Comparison of ENCODE assay signal across 9 mouse cellular contexts in the genomic region with DNA sequence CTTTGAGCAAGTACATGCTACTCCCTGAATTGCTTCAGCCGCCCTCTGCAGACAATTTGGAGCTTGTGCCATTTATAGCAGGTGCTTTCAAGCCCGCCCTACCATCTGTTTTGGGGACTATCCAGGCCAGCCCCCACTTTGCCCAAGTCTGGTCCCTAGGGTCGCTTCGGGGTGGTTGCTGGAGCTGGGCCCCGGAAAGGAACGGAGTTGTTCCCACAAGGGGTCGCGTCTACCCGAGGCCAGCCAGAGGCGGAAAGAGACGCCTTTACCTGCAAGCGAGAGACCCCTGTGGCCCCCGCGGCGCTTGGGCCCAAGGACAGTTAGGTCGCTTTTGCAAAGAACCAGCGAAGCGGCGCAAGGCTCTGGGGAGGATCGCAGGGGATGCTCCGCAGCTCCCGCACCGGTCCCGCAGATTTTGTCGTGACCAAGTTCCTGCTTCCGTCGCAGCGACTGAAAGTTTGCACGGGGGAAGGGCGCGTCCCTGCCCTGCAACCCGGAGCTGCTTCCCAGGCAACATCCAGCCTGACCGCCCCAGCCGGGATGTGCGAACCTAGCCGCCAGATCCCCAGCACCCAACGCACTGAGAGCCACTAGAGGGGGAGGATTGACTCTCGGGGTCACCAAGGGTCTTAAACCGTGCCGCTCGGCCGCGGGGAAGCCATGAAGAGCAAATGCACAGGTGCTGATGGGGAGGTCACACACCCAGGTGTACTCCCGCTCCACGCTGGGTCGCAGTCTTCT. TPM values are rescaled to one million over a fixed set of nuclear protein-coding genes. Genes with fewer than 3 reads are reported as not detected.
DNase-seq lines count a peak whose midpoint lies in the region; ATAC-seq and TF ChIP-seq lines count a peak whose summit lies in the region.
"Had no signal": no experiment of that assay in that cellular context is flagged by ENCODE, and none has a peak within 500 bp of the region (broad histone marks: within the 10 kb centered on the region; RNA-seq: fewer than 3 reads in every experiment).

A gene (minus strand): TSS at position 542 of the 741 bp plus-strand sequence.

- H3K9ac ChIP-seq in intestine, embryonic 15.5 days: peak within 1 kb of the TSS; percentile 67
- H3K9ac ChIP-seq in limb, embryonic 15.5 days: peak within 1 kb of the TSS; percentile 37; the same call in 1 of the 2 replicates
- peak within 1 kb of the TSS; percentile 56 for H3K9ac ChIP-seq in midbrain, embryonic 13.5 days (replicated peaks)
- H3K9ac ChIP-seq in stomach, postnatal 0 days (ENCODE audit: low read length): peak within 1 kb of the TSS; percentile 75

- no peak for TF ChIP-seq CTCF in spleen, adult 2 months (IDR thresholded peaks at IDR 0.05; ENCODE audit: extremely low read depth, insufficient read depth, insufficient read length, insufficient replicate concordance)
- TF ChIP-seq CTCF in stomach, postnatal 0 days (IDR thresholded peaks at IDR 0.05; ENCODE audit: low read depth): peak; percentile 28

- H3K4me2 ChIP-seq in intestine, embryonic 15.5 days (replicated peaks): peak within 1 kb of the TSS; percentile 88
- peak within 1 kb of the TSS; percentile 89 for H3K4me2 ChIP-seq in limb, embryonic 15.5 days
- peak within 1 kb of the TSS; percentile 87 for H3K4me2 ChIP-seq in midbrain, embryonic 13.5 days (replicated peaks)
- H3K4me2 ChIP-seq in stomach, postnatal 0 days (replicated peaks; ENCODE audit: low read depth): peak within 1 kb of the TSS; percentile 97

- no peak within 1 kb of the TSS for H3K27ac ChIP-seq in spleen, adult 2 months (ENCODE audit: insufficient read depth, low read length)
- peak within 1 kb of the TSS; percentile 57 for H3K27ac ChIP-seq in intestine, embryonic 15.5 days
- H3K27ac ChIP-seq in limb, embryonic 15.5 days: no peak within 1 kb of the TSS
- no peak within 1 kb of the TSS for H3K27ac ChIP-seq in midbrain, embryonic 13.5 days
- peak within 1 kb of the TSS; percentile 89 for H3K27ac ChIP-seq in stomach, postnatal 0 days (replicated peaks)

- H3K4me3 ChIP-seq in spleen, adult 2 months (ENCODE audit: extremely low read depth, insufficient read depth, insufficient read length): peak within 1 kb of the TSS; percentile 66
- peak within 1 kb of the TSS; percentile 57 for H3K4me3 ChIP-seq in intestine, embryonic 15.5 days (replicated peaks)
- peak within 1 kb of the TSS; percentile 52 for H3K4me3 ChIP-seq in limb, embryonic 15.5 days
- H3K4me3 ChIP-seq in midbrain, embryonic 13.5 days (replicated peaks): peak within 1 kb of the TSS; percentile 51
- H3K4me3 ChIP-seq in stomach, postnatal 0 days (ENCODE audit: low read depth, low read length): peak within 1 kb of the TSS; percentile 64

- no peaks in the 10 kb centered on the region for H3K4me1 ChIP-seq in spleen, adult 2 months (ENCODE audit: control insufficient read depth, insufficient read depth, insufficient read length)
- H3K4me1 ChIP-seq in intestine, embryonic 15.5 days (replicated peaks): peaks cover 7% of the 10 kb centered on the region; the same call in 1 of the 2 replicates
- peaks cover 10% of the 10 kb centered on the region for H3K4me1 ChIP-seq in limb, embryonic 15.5 days
- H3K4me1 ChIP-seq in midbrain, embryonic 13.5 days (replicated peaks): peaks cover 10% of the 10 kb centered on the region
- no peaks in the 10 kb centered on the region for H3K4me1 ChIP-seq in stomach, postnatal 0 days (replicated peaks; ENCODE audit: control insufficient read depth, insufficient read depth)

- H3K9me3 ChIP-seq in intestine, embryonic 15.5 days: no peaks in the 10 kb centered on the region
- H3K9me3 ChIP-seq in limb, embryonic 15.5 days: no peaks in the 10 kb centered on the region
- H3K9me3 ChIP-seq in midbrain, embryonic 13.5 days: no peaks in the 10 kb centered on the region
- no peaks in the 10 kb centered on the region for H3K9me3 ChIP-seq in stomach, postnatal 0 days (ENCODE audit: control insufficient read depth, low read length)
- H3K9me3 ChIP-seq: G1E had no signal

- TF ChIP-seq POLR2A in spleen, adult 2 months (IDR thresholded peaks at IDR 0.05; ENCODE audit: low read depth, low read length): no peak

- peak in 1 of 2 experiments; percentile 10 for DNase-seq in spleen, adult 2 months (ENCODE audit: low read depth in 1 of 2, low spot score in 2 of 2)
- no peak for DNase-seq in spleen, adult 12 weeks (ENCODE audit: low spot score)
- DNase-seq in embryo, embryonic 9.5 days (ENCODE audit: extremely low spot score): peak; percentile 55
- DNase-seq in heart, adult 18-20 months: peak; percentile 52 to 55
- DNase-seq in stomach, postnatal 0 days (ENCODE audit: low spot score): peak; percentile 81

- ATAC-seq in intestine, embryonic 15.5 days: peak; percentile 74
- no peak for ATAC-seq in limb, embryonic 15.5 days (ENCODE audit: insufficient number of reproducible peaks, low FRiP score, low TSS enrichment, low read depth)
- peak; percentile 62 for ATAC-seq in midbrain, embryonic 13.5 days
- ATAC-seq in stomach, postnatal 0 days (ENCODE audit: low FRiP score, low TSS enrichment): peak; percentile 71

- 5% methylated on average over 46 of the region's 46 CpGs for WGBS in spleen, adult 2 months
- 1% methylated on average over 46 of the region's 46 CpGs for WGBS in intestine, embryonic 15.5 days
- WGBS in limb, embryonic 15.5 days: 1% methylated on average over 46 of the region's 46 CpGs
- WGBS in midbrain, embryonic 13.5 days: 2% methylated on average over 46 of the region's 46 CpGs
- WGBS in stomach, postnatal 0 days: 2% methylated on average over 41 of the region's 46 CpGs

- no peaks in the 10 kb centered on the region for H3K36me3 ChIP-seq in spleen, adult 2 months (ENCODE audit: control insufficient read depth, insufficient read depth, low read length)
- H3K36me3 ChIP-seq in intestine, embryonic 15.5 days: no peaks in the 10 kb centered on the region
- no peaks in the 10 kb centered on the region for H3K36me3 ChIP-seq in limb, embryonic 15.5 days
- H3K36me3 ChIP-seq in midbrain, embryonic 13.5 days: no peaks in the 10 kb centered on the region
- H3K36me3 ChIP-seq in stomach, postnatal 0 days (ENCODE audit: control insufficient read depth, insufficient read depth, low read length): no peaks in the 10 kb centered on the region
- H3K36me3 ChIP-seq: G1E had no signal

- no peak for TF ChIP-seq EP300 in stomach, postnatal 0 days (optimal IDR thresholded peaks at IDR 0.05)

- no peaks in the 10 kb centered on the region for H3K27me3 ChIP-seq in spleen, adult 2 months (ENCODE audit: control insufficient read depth, insufficient read depth, low read length)
- no peaks in the 10 kb centered on the region for H3K27me3 ChIP-seq in intestine, embryonic 15.5 days (replicated peaks)
- peaks cover 14% of the 10 kb centered on the region for H3K27me3 ChIP-seq in limb, embryonic 15.5 days
- peaks cover 28% of the 10 kb centered on the region for H3K27me3 ChIP-seq in midbrain, embryonic 13.5 days
- H3K27me3 ChIP-seq in stomach, postnatal 0 days (ENCODE audit: control insufficient read depth, insufficient read depth, low read length): no peaks in the 10 kb centered on the region

RNA-seq across cellular contexts. Expression of the gene that starts here (rescaled TPM):
- 1.4 TPM in 2 replicates for polyA plus RNA-seq in spleen, adult 2 months (2012; rRNA removed)
- 1 to 10 TPM; 3.4 to 4.1 TPM for total RNA-seq in heart, adult 18-20 months (2021)
- 6.4 and 6.9 TPM in 2 replicates for polyA plus RNA-seq in intestine, embryonic 15.5 days (2015; fragmentation: Nextera tagmentation; extraction: Ambion mirVana)
- polyA plus RNA-seq in limb, embryonic 15.5 days (2015; fragmentation: Nextera tagmentation; extraction: Ambion mirVana): 3.2 and 3.3 TPM in 2 replicates
- 0.92 and 1.1 TPM in 2 replicates for polyA plus RNA-seq in midbrain, embryonic 13.5 days (2015; fragmentation: Nextera tagmentation; extraction: Ambion mirVana)
- polyA plus RNA-seq in stomach, postnatal 0 days (2015; fragmentation: Nextera tagmentation; extraction: Ambion mirVana): 17.1 and 18.2 TPM in 2 replicates
- total RNA-seq: G1E had no signal
- polyA plus RNA-seq: G1E had no signal

Comparison
In these comparisons a context has a peak if more than half of its experiments do, and no peak if none do; other contexts are left out.
1. H3K27ac ChIP-seq: peak in intestine, embryonic 15.5 days (single experiment) and stomach, postnatal 0 days (single experiment); none in spleen, adult 2 months (single experiment), limb, embryonic 15.5 days (single experiment) and midbrain, embryonic 13.5 days (single experiment).
2. Peak in every context shown above with its lines, with median percentiles within 50 percentile points of each other: H3K4me3 ChIP-seq, H3K4me2 ChIP-seq and H3K9ac ChIP-seq.